Mouse (Mus musculus) liver, embryonic 14.5 days (tissue): Measurements from ENCODE around the gene Adap1.

Experiments used
- CTCF ChIP-seq: IDR thresholded peaks from 2 replicates; pipeline ENCODE4 v1.5.1; 2016; ENCODE audit warnings: antibody characterized with exemption, low read depth, control low read depth
- EP300 ChIP-seq: IDR thresholded peaks from 2 replicates; pipeline ENCODE4 v1.6.1; 2016; ENCODE audit warnings: antibody characterized with exemption, low read depth

DNA sequence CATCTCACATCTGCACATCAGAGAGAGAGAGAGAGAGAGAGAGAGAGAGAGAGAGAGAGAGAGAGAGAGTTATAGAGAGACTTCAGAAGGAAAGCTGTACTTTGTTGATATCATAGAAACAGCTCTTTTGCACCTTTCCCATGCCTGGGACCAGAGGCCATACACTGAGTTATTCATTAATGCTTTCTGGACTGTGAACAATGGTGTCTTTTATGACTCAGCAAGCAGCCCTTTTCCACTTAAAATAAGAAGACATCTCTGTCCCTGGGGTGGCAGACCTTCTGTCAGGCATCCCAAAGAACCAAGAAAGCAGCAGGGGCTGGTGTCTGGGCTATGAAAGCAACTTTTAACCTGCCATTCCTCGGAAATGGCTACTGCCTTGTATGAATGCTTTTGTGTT is 21.8 kb upstream of the Adap1 start:
- TF ChIP-seq CTCF: no peak
- no peak for TF ChIP-seq EP300
